Mouse (Mus musculus): ENCODE results near the gene Pdk2. TPM values are rescaled to one million over a fixed set of nuclear protein-coding genes. Genes with fewer than 3 reads are reported as not detected.
"Not testable (repeated sequence)": the region's sequence is repeated elsewhere in the genome, so short reads cannot be mapped to it uniquely, and the experiment has no call there.

Gene Pdk2
- polyA plus RNA-seq, 1 experiment from 2014 or later, result 22.7 TPM

DNA sequence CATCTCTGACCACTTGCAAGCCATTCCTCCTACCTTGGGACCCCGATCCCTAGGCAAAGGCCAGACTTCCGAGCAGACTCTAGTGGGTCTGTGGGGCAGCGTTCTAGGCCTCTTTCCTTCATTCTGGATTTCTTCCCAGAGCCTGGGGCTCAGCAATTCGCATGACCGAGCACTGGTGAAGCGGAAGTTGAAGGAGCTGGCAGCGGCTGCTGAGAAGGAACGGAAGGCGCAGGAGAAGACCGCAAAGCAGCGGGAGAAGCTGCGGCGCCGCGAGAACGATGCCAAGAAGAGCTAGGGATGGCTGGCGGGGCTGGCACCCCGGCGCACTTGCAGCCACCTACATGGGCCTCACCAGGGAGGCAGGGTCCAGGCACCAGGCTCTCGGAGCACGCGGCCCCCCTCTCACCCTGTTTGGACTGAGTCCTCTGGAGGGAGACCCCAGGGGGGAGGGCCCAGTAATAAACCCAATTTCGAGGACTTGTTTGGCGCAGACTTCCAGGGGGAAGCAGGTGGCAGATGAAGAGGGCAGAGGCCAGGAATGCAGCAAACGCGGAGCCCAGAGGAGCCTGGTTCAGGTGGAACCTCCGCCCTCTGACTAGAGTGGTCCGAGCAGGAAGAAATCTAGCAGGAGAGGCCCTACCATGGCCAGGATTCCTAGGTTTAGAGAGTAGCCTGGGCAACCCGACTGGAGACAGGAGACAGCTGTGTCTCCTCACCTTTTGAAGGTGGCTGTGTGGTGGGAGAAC is 16.5 kb downstream of the Pdk2 start:
- Histone ChIP-seq H3K36me3 (replicated peaks; ENCODE audit: control insufficient read depth, insufficient read depth) (peaks cover 63% of the 10 kb centered on the region), H3K4me3 (replicated peaks; ENCODE audit: low read length) (no peak overlapping the region), H3K4me1 (replicated peaks; ENCODE audit: control insufficient read depth, insufficient read depth, low read length) (no peaks in the 10 kb centered on the region; the same call in 1 of the 2 replicates), H3K27me3 (ENCODE audit: control insufficient read depth, insufficient read depth, low read length) (no peaks in the 10 kb centered on the region), H3K4me2 (replicated peaks) (no peak overlapping the region), H3K9me3 (ENCODE audit: control insufficient read depth, low read length) (no peaks in the 10 kb centered on the region), H3K9ac (no peak overlapping the region), H3K27ac (0 out of 2 replicates have a peak overlapping the region, but pooled peaks have one; percentile 22)
- 56% methylated on average over 29 of the region's 29 CpGs for WGBS
- DNase-seq (ENCODE audit: low spot score), result peak; percentile 51
- no peak for ATAC-seq (ENCODE audit: low FRiP score)

- H3K27me3 ChIP-seq (ENCODE audit: control insufficient read depth, insufficient read depth, low read length), result no peaks in the 10 kb centered on the region
- H3K9me3 ChIP-seq (ENCODE audit: control insufficient read depth, low read length), result no peaks in the 10 kb centered on the region
- no peak overlapping the region for H3K9ac ChIP-seq
- WGBS, result 92% methylated on average over 9 of the region's 9 CpGs
- H3K27ac ChIP-seq, result no peak overlapping the region
- no peaks in the 10 kb centered on the region; the same call in 1 of the 2 replicates for H3K4me1 ChIP-seq (replicated peaks; ENCODE audit: control insufficient read depth, insufficient read depth, low read length)
- ATAC-seq (ENCODE audit: low FRiP score) (no peak), DNase-seq (ENCODE audit: low spot score) (no peak)
- peaks cover 73% of the 10 kb centered on the region for H3K36me3 ChIP-seq (replicated peaks; ENCODE audit: control insufficient read depth, insufficient read depth)
- H3K4me3 ChIP-seq (replicated peaks; ENCODE audit: low read length), result no peak overlapping the region
- no peak overlapping the region for H3K4me2 ChIP-seq (replicated peaks)
These were observed 17.7 kb downstream of the Pdk2 start for GRCm38 (mm10) chr11:95023481-95023880.

- H3K4me1 ChIP-seq (replicated peaks; ENCODE audit: control insufficient read depth, insufficient read depth, low read length), result no peaks in the 10 kb centered on the region; the same call in 1 of the 2 replicates
- no peak overlapping the region for H3K4me3 ChIP-seq (replicated peaks; ENCODE audit: low read length)
- H3K27ac ChIP-seq, result no peak overlapping the region
- ATAC-seq (ENCODE audit: low FRiP score), result no peak
- WGBS, result 78% methylated on average over 10 of the region's 10 CpGs
- H3K9me3 ChIP-seq (ENCODE audit: control insufficient read depth, low read length), result no peaks in the 10 kb centered on the region
- H3K27me3 ChIP-seq (ENCODE audit: control insufficient read depth, insufficient read depth, low read length), result no peaks in the 10 kb centered on the region
- H3K9ac ChIP-seq, result no peak overlapping the region
- no peak overlapping the region for H3K4me2 ChIP-seq (replicated peaks)
- H3K36me3 ChIP-seq (replicated peaks; ENCODE audit: control insufficient read depth, insufficient read depth), result peaks cover 76% of the 10 kb centered on the region
- no peak for DNase-seq (ENCODE audit: low spot score)
These were observed 18.7 kb downstream of the Pdk2 start for GRCm38 (mm10) chr11:95022237-95022992.

GRCm38 (mm10) chr11:95015484-95015883 is 25.7 kb downstream of the Pdk2 start:
- ATAC-seq (ENCODE audit: low FRiP score), result no peak
- Histone ChIP-seq H3K4me3 (replicated peaks; ENCODE audit: low read length) (no peak overlapping the region), H3K9me3 (ENCODE audit: control insufficient read depth, low read length) (no peaks in the 10 kb centered on the region), H3K4me2 (replicated peaks) (no peak overlapping the region), H3K4me1 (replicated peaks; ENCODE audit: control insufficient read depth, insufficient read depth, low read length) (peaks cover 28% of the 10 kb centered on the region), H3K36me3 (replicated peaks; ENCODE audit: control insufficient read depth, insufficient read depth) (peaks cover 54% of the 10 kb centered on the region), H3K27me3 (ENCODE audit: control insufficient read depth, insufficient read depth, low read length) (no peaks in the 10 kb centered on the region), H3K27ac (no peak overlapping the region), H3K9ac (no peak overlapping the region)
- no peak for DNase-seq (ENCODE audit: low spot score)
- WGBS, result 74% methylated on average over 3 of the region's 3 CpGs

GRCm38 (mm10) chr11:95012487-95012886 is 28.7 kb downstream of the Pdk2 start:
- Histone ChIP-seq H3K4me3 (replicated peaks; ENCODE audit: low read length) (peak overlapping the region; percentile 86), H3K27me3 (ENCODE audit: control insufficient read depth, insufficient read depth, low read length) (no peaks in the 10 kb centered on the region), H3K9ac (peak overlapping the region; percentile 98), H3K4me1 (replicated peaks; ENCODE audit: control insufficient read depth, insufficient read depth, low read length) (peaks cover 47% of the 10 kb centered on the region), H3K4me2 (replicated peaks) (peak overlapping the region; percentile 92), H3K9me3 (ENCODE audit: control insufficient read depth, low read length) (no peaks in the 10 kb centered on the region), H3K27ac (no peak overlapping the region), H3K36me3 (replicated peaks; ENCODE audit: control insufficient read depth, insufficient read depth) (peaks cover 33% of the 10 kb centered on the region)
- 30% methylated on average over 3 of the region's 3 CpGs for WGBS
- DNase-seq (ENCODE audit: low spot score), result no peak
- no peak for ATAC-seq (ENCODE audit: low FRiP score)

- no peaks in the 10 kb centered on the region for H3K27me3 ChIP-seq (ENCODE audit: control insufficient read depth, insufficient read depth, low read length)
- peak overlapping the region; percentile 92 for H3K4me2 ChIP-seq (replicated peaks)
- WGBS, result 53% methylated on average over 3 of the region's 3 CpGs
- H3K9me3 ChIP-seq (ENCODE audit: control insufficient read depth, low read length), result no peaks in the 10 kb centered on the region
- H3K36me3 ChIP-seq (replicated peaks; ENCODE audit: control insufficient read depth, insufficient read depth), result peaks cover 29% of the 10 kb centered on the region
- H3K4me3 ChIP-seq (replicated peaks; ENCODE audit: low read length), result peak overlapping the region; percentile 86
- DNase-seq (ENCODE audit: low spot score) (no peak), ATAC-seq (ENCODE audit: low FRiP score) (no peak)
- H3K27ac ChIP-seq, result no peak overlapping the region; the same call in 1 of the 2 replicates
- peak overlapping the region; percentile 98 for H3K9ac ChIP-seq
- H3K4me1 ChIP-seq (replicated peaks; ENCODE audit: control insufficient read depth, insufficient read depth, low read length), result peaks cover 51% of the 10 kb centered on the region
These were observed 29.1 kb downstream of the Pdk2 start for GRCm38 (mm10) chr11:95012075-95012474.

DNA sequence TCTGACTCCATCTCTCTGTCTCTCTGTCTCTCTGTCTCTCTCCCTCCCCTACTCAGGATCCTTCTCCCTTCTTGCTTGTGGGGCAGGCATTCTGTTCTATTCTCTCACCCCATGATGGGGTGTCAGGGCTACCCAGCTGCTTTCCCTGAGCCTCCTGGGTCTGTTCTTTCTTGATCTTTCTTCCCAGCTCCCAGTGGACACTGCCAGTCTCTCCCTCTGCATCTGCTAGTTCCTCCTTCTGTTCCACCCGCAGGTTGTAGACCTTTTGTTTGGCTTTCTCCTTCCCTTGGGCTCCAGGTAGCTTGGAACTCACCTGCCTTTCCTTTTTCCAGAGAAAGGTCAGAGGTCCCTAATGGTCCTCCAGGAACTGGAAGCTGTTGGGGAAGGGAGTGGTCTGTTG is 29.7 kb downstream of the Pdk2 start:
- WGBS, result 23% methylated on average over 1 of the region's 1 CpGs
- peaks cover 56% of the 10 kb centered on the region for H3K4me1 ChIP-seq (replicated peaks; ENCODE audit: control insufficient read depth, insufficient read depth, low read length)
- peaks cover 22% of the 10 kb centered on the region for H3K36me3 ChIP-seq (replicated peaks; ENCODE audit: control insufficient read depth, insufficient read depth)
- H3K9me3 ChIP-seq (ENCODE audit: control insufficient read depth, low read length), result no peaks in the 10 kb centered on the region
- ATAC-seq (ENCODE audit: low FRiP score) (no peak), DNase-seq (ENCODE audit: low spot score) (no peak)
- H3K27me3 ChIP-seq (ENCODE audit: control insufficient read depth, insufficient read depth, low read length), result no peaks in the 10 kb centered on the region
- H3K4me2 ChIP-seq (replicated peaks), result peak overlapping the region; percentile 92
- H3K9ac ChIP-seq, result peak overlapping the region; percentile 98
- H3K27ac ChIP-seq, result peak overlapping the region; percentile 98
- H3K4me3 ChIP-seq (replicated peaks; ENCODE audit: low read length), result peak overlapping the region; percentile 86

- Histone ChIP-seq H3K9ac (peak overlapping the region; percentile 98), H3K4me3 (replicated peaks; ENCODE audit: low read length) (peak overlapping the region; percentile 86), H3K4me2 (replicated peaks) (peak overlapping the region; percentile 92), H3K27ac (peak overlapping the region; percentile 98), H3K4me1 (replicated peaks; ENCODE audit: control insufficient read depth, insufficient read depth, low read length) (peaks cover 59% of the 10 kb centered on the region), H3K36me3 (replicated peaks; ENCODE audit: control insufficient read depth, insufficient read depth) (peaks cover 18% of the 10 kb centered on the region)
- DNase-seq (ENCODE audit: low spot score); H3K9me3 ChIP-seq (ENCODE audit: control insufficient read depth, low read length); ATAC-seq (ENCODE audit: low FRiP score); H3K27me3 ChIP-seq (ENCODE audit: control insufficient read depth, insufficient read depth, low read length): not testable (repeated sequence)
- 3% methylated on average over 4 of the region's 4 CpGs for WGBS
These were observed 30.2 kb downstream of the Pdk2 start for GRCm38 (mm10) chr11:95010841-95011403.

DNA sequence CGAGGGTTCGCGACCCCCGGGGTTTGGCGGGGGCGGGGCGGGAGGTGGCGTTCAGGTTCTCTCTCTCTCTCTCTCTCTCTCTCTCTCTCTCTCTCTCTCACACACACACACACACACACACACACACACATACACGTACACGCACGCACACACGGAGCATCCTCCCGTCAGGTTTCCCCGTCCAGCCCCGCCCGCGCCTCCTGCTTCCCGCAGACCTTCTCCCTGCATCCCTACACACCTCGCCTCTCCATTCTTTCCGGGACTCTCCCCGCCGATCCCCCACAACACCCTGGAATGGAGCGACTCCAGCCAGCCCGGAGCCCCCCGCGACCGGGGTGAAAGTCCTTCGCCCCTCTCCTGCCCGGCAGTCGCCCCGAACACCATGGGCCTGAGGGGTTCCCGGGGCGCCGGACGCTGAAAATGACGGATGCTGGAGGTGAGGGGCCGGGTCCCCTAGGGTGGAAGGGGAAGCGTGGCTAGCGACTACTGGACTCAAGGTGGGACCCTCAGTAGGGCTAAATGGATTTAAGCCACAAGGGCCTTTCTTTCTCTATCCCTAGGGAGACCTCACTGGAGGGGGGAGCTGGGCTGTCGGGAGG is 30.9 kb downstream of the Pdk2 start:
- Histone ChIP-seq H3K4me2 (replicated peaks) (peak overlapping the region; percentile 92), H3K4me3 (replicated peaks; ENCODE audit: low read length) (peak overlapping the region; percentile 86), H3K27ac (peak overlapping the region; percentile 98), H3K9me3 (ENCODE audit: control insufficient read depth, low read length) (no peaks in the 10 kb centered on the region), H3K27me3 (ENCODE audit: control insufficient read depth, insufficient read depth, low read length) (no peaks in the 10 kb centered on the region), H3K36me3 (replicated peaks; ENCODE audit: control insufficient read depth, insufficient read depth) (peaks cover 18% of the 10 kb centered on the region), H3K4me1 (replicated peaks; ENCODE audit: control insufficient read depth, insufficient read depth, low read length) (peaks cover 59% of the 10 kb centered on the region), H3K9ac (peak overlapping the region; percentile 98)
- under 1% methylated on average over 39 of the region's 40 CpGs for WGBS
- DNase-seq (ENCODE audit: low spot score) (no peak), ATAC-seq (ENCODE audit: low FRiP score) (peak; percentile 57)

Data from hindbrain, embryonic 14.5 days (tissue).